Mouse (Mus musculus) kidney, adult 8-10 months (tissue): ENCODE results near the gene Impg1.
"Not testable (repeated sequence)": the region's sequence is repeated elsewhere in the genome, so short reads cannot be mapped to it uniquely, and the experiment has no call there.

Experiments
- DNase-seq, 2 experiments: peaks; one replicate each; pipeline ENCODE4 v3.0.0; 2022

The Impg1 gene

DNA sequence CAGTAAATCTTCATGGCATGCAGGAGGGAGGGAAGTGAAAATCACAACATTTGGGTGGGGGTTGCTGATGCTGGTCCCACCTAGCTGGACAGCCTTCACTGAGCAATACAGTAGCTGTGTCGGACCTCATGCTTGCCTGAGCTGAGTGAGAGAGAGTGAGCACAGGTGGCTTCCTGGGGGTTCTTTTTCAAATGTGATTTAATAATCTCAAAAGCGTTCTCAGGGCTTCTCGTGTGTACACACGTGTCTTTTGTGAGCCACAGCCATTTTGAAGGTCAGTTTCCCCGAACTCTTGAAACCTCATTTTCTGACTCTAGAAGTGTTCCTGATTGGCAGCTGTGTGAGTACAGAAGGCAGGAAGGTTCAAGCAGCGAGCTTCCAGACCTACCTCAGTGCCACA lies 122.8 kb downstream of the Impg1 start:
- no peak for DNase-seq

- DNase-seq: no peak
Observed at GRCm38 (mm10) chr9:80341756-80342155, 123.5 kb downstream of the Impg1 start.

- DNase-seq: no peak
Observed at GRCm38 (mm10) chr9:80340927-80341326, 124.4 kb downstream of the Impg1 start.

GRCm38 (mm10) chr9:80338026-80338425 lies 127.3 kb downstream of the Impg1 start:
- no peak for DNase-seq

DNA sequence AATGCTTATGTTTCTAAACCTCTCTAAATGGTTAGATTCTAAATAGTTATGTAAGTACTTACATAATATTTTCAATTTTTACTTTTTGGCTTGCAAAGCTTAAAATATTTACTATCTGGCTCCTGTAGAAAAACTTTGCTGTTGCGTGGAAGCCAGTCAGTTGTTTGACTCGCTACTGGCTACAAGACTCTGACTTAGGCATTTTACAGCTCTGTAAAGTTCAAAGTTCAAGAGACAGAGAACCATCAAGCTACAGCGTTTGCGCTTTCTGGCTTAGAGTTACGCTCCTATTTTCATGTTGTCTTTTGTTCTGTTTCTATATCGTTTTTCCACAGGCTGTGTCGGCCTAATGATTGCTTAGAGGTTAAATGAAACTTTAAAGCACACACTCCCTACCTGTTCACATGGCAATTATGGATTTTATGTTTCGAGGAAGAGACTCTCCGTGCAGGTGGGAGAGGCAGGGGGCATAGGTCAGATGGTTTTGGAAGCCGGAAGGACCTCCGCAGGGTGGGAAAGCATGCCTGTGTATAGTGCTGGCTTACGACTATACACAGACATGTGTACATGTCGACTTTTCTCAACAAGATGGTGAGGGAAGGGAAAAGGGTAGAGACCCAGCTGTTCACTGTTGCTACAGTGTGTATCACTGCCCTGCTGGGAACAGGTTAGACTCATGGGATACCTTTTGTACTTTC lies 129.5 kb downstream of the Impg1 start:
- no peak for DNase-seq

DNA sequence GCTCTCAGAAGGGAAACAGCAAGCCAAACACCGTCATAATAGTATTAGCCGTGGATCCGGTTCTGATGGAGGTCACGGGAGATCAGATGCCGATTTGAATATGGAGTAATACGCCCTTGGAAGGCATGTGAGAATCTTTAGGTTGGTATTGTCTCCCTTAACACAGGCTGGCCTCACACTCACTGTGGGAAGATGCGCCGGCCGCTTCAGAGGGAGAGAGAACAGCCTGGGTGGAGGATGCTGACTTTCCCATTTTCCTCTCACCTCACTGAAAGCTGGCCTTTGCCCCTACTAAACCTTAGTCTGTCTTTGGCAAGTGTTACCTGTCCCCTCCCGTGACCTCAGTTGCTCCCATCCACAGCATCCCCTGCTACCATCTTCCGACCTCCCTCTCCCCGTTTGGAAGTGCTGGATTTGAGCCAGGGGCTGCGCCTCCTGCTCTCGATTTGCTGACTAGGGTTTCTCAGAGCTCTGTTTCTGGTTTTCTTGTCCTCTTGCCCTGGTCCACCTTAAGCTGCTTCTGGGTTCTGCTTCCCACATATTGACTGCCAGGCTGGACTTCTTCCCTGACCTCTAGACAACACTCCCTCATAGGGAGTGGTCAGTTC lies 131.2 kb downstream of the Impg1 start:
- DNase-seq: peak; percentile 32 to 38

- no peak for DNase-seq
Observed at GRCm38 (mm10) chr9:80333466-80333865, 131.8 kb downstream of the Impg1 start.

GRCm38 (mm10) chr9:80332153-80332552 lies 133.1 kb downstream of the Impg1 start:
- DNase-seq: peak; percentile 18 to 19

- not testable (repeated sequence) for DNase-seq
Observed at GRCm38 (mm10) chr9:80321051-80321887, 144.0 kb downstream of the Impg1 start.

DNA sequence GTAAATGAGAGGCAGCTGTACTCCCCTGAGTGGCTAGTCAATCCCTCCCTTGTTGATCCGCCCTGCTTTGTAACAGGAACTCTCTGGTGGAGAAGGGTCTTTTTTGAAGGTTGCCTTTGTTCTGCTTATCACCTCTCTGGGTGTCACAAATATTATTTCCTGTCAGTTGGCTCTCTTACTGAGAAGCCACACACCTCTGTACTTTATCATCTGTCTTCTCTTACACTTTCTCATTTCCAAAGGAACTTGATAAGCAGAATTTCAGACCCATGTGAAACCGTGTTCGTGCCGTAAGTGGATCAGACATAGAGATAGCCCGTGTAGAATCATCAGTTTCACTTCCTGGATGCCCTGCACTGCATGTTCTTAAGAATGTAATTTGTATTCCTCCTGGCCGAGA lies 147.3 kb downstream of the Impg1 start:
- no peak for DNase-seq

DNA sequence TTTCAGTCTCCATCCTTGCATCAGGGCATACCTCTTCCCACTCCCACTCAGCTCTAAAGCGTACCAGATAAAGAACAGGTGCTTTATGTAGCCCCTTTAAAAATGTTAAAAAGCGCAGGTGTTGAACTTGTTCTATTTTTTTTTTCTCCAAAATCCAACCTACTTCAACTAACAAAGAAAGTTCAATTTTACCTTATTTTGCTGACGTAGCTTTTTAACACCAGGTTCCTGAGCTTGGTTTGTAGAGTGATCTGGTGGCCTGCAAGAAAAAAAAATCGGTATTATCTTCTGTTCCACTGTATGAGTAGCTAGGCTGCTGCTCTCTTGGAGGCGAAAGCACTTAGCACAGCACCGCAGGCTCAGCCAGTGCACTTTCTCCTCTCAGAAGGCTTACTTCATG lies 149.4 kb downstream of the Impg1 start:
- DNase-seq: no peak

DNA sequence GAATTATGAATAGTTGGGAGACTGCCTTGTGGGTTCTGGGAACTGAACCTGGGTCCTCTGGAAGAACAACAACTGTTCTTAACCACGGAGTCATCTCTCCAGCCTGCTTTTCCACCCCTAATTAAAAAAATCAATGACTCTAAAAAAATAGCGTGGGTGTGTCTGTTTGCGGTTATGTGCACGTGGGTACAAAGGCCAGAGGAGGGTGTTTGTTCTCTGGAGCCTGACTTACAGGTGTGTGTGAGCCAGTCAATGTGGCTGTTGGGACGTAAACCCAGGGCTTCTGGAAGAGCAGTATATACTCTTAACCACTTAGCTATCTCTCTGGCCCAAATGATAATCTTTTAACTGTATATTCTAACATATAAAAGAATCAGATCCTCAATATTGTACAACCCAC lies 151.7 kb downstream of the Impg1 start:
- DNase-seq: no peak

DNA sequence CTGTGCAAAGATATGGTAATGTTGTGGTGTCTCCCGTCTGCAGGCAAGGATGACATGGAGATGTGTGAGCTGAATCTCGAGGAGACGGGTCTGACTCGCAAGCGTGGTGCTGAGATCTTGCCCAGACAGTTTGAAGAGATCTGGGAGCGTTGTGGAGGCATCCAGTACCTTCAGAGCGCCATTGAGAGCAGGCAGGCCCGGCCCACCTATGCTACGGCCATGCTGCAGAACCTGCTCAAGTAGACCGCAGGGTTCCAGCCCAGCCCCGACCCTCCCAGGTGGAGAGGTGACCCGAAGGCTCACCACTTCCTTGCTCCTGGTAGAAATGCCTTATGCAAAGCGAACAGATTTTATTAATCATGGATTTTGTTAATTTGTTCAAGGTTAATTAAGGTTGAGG lies 157.7 kb downstream of the Impg1 start:
- no peak for DNase-seq

DNA sequence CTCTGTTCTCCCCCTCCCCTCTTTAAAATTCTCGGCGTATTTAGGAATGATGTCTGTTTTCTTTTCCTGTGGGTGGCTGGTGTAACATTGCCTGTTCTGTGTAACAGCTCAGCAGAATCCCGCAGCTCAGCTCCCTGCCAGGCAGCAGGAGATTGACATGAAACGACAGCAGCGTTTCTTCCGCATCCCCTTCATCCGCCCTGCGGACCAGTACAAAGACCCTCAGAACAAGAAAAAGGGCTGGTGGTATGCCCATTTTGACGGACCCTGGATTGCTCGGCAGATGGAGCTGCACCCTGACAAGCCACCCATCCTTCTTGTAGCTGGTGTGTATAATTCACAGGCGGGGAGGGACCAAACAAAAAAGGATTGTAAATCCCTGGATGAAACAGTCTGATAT lies 158.4 kb downstream of the Impg1 start:
- DNase-seq: no peak

GRCm38 (mm10) chr9:80306390-80306789 lies 158.9 kb downstream of the Impg1 start:
- no peak for DNase-seq

GRCm38 (mm10) chr9:80303518-80303917 lies 161.8 kb downstream of the Impg1 start:
- peak in 1 of 2 experiments; percentile 21 for DNase-seq

DNA sequence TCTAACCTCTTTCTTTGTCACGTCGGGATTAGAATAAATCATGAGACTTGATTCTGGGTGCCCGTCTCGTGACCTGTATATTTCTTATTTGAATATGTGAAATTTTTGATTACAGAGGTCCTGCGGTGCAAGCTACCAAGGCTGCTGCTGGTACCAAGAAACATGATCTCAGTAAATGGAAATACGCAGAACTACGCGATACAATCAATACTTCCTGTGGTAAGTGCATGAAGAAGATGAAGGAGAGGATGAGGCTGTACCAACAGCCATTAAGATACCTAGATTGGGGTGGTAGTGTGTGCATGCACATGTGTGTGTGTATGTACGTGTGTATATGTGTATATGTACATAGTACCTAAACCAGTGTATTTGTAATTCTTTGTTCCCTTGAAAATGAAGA lies 166.2 kb downstream of the Impg1 start:
- no peak for DNase-seq

GRCm38 (mm10) chr9:80296086-80296485 lies 169.2 kb downstream of the Impg1 start:
- DNase-seq: no peak

DNA sequence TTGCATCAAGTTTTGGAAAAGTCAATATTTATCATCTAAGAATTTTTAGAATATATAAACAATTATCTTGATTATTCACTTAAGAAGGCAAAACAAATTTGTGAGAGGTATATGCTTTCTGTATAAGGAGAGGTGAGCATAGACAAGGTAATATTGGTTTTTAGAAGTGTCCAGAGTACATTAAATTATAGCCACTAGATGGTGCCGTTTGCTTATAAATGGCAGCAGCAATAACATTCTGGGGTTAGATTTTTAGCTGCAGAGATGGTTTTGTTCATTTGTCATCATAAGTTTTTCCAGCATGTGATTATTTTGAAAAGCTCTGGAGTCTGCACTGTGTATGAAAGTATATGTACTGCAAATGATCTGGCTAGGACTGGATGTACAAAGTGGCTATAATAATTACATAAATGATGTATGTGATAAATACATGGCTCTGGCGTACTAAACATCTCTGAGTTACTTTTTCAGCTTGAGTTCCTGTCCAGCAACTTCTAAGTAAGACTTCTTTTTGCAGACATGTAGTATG lies 172.2 kb downstream of the Impg1 start:
- DNase-seq: no peak

DNA sequence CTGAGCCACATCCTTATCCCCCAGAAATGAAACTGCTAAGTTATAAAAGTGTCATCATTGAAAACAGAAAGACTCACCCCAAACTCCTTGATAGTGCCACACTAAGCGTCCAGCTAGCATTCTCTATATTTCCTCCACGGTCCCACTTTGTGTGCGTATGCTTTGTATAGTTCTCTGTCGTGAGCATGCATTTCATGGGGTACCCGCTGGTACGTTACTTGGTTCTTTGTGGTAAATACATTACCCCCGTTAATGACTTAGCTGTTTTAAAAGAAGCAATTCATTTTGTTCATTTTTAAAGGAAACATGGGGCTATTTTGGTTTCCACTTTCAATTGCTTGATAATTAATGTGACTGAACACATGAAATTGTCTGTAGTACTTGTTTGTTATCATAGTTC lies 178.4 kb downstream of the Impg1 start:
- no peak for DNase-seq

DNA sequence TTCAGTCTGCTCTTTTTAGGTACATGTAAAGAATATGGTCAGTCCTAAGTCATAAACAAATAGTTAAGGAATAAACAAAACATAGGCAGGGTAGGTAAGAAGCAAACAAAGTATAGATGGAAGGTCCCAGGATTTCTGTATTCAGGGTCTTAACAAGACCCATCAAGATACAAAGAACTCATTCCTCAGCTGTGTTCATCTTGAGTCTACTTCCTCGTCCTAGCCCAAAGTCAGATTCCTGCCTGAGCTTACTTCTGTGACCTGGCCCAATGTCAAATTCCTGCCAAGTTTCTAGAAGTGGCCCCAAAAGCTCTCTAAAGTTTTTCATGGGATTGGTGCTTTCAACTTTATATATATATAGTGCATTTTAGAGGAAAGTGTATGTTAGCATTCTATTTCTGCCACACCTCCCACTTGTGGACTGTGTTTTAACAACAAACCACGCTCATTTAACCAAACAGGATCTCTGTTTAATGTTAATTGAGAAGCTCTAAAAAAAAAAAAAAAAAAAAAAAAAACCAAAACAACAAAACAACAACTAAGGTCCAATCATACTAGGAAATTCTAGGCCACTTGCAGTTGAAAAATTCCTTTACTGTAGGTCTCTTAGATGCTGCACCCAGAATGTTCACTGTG lies 180.6 kb downstream of the Impg1 start:
- no peak for DNase-seq

- DNase-seq: no peak
Observed at GRCm38 (mm10) chr9:80282426-80282825, 182.9 kb downstream of the Impg1 start.

DNA sequence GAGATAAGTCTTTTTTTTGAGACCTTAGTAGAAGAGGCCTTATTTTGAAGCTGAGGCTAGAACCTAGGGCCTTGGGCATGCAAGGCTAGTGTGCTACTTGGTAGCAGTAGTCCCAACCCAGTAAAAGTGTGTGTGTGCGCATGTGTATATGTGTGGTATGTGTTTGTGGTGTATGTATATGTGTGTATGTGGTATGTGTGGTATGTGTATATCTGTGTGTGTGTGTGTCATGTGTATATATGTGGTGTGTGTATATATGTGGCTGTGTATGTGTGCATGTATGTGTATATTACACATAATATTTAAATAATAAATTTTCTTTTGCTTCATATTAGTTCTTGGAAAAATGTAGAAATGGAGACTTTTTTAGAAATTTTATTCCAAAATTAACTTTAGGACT lies 184.6 kb downstream of the Impg1 start:
- DNase-seq: no peak
